17 mouse cellular contexts compared by ENCODE assay signal in genomic region chr15:78544041-78544440, GRCm38 (mm10). TPM values are rescaled to one million over a fixed set of nuclear protein-coding genes. Genes with fewer than 3 reads are reported as not detected.
DNase-seq lines count a peak whose midpoint lies in the region; ATAC-seq and TF ChIP-seq lines count a peak whose summit lies in the region.
"Had no signal": no experiment of that assay in that cellular context is flagged by ENCODE, and none has a peak within 500 bp of the region (broad histone marks: within the 10 kb centered on the region; RNA-seq: fewer than 3 reads in every experiment).

No protein-coding gene starts in this region.

- H3K4me3 ChIP-seq in hindbrain, embryonic 10.5 days: no peak overlapping the region
- no peak overlapping the region for H3K4me3 ChIP-seq in hindbrain, embryonic 11.5 days (ENCODE audit: low read depth, low read length)
- no peak overlapping the region for H3K4me3 ChIP-seq in neural tube, embryonic 15.5 days (replicated peaks)
- no peak overlapping the region for H3K4me3 ChIP-seq in forebrain, postnatal 0 days (ENCODE audit: low read depth, low read length)
- H3K4me3 ChIP-seq: embryonic facial prominence, embryonic 10.5 days; erythroblast, embryonic 14.5 days had no signal

- ATAC-seq in hindbrain, embryonic 11.5 days (ENCODE audit: low FRiP score): no peak
- no peak for ATAC-seq in neural tube, embryonic 15.5 days (ENCODE audit: low FRiP score)
- no peak for ATAC-seq in forebrain, postnatal 0 days
- ATAC-seq in megakaryocyte progenitor cell, adult 5-6 weeks (replicated peaks; ENCODE audit: poor library complexity): no peak

- no peak for DNase-seq in hindbrain, embryonic 10.5 days (ENCODE audit: low spot score)
- no peak for DNase-seq in hindbrain, embryonic 11.5 days (ENCODE audit: low spot score)
- no peak for DNase-seq in neural tube, embryonic 10.5 days (ENCODE audit: extremely low spot score, low spot score)
- DNase-seq in forebrain, postnatal 0 days: no peak
- DNase-seq in urinary bladder, postnatal 36 days (ENCODE audit: low spot score in 2 of 2): no peak
- DNase-seq: heart, adult 18-20 months; lung, embryonic 14.5 days; thymus, postnatal 4 days had no signal

- H3K4me1 ChIP-seq in hindbrain, embryonic 10.5 days (replicated peaks): peaks cover 30% of the 10 kb centered on the region
- peaks cover 5% of the 10 kb centered on the region for H3K4me1 ChIP-seq in hindbrain, embryonic 11.5 days (replicated peaks; ENCODE audit: control insufficient read depth, insufficient read depth, low read length)
- peaks cover 28% of the 10 kb centered on the region for H3K4me1 ChIP-seq in neural tube, embryonic 15.5 days
- peaks cover 19% of the 10 kb centered on the region for H3K4me1 ChIP-seq in forebrain, postnatal 0 days (ENCODE audit: insufficient read depth)

- H3K9ac ChIP-seq in hindbrain, embryonic 11.5 days (ENCODE audit: low read depth, low read length): no peak overlapping the region
- H3K9ac ChIP-seq in neural tube, embryonic 15.5 days (replicated peaks): no peak overlapping the region
- no peak overlapping the region for H3K9ac ChIP-seq in forebrain, postnatal 0 days
- H3K9ac ChIP-seq: lung, embryonic 14.5 days had no signal

- no peaks in the 10 kb centered on the region for H3K9me3 ChIP-seq in hindbrain, embryonic 10.5 days
- H3K9me3 ChIP-seq in hindbrain, embryonic 11.5 days (ENCODE audit: control insufficient read depth, low read length): no peaks in the 10 kb centered on the region
- no peaks in the 10 kb centered on the region for H3K9me3 ChIP-seq in neural tube, embryonic 15.5 days (replicated peaks)
- no peaks in the 10 kb centered on the region for H3K9me3 ChIP-seq in forebrain, postnatal 0 days (ENCODE audit: low read length)
- H3K9me3 ChIP-seq: embryonic facial prominence, embryonic 10.5 days had no signal

- peaks cover 51% of the 10 kb centered on the region for H3K27me3 ChIP-seq in hindbrain, embryonic 10.5 days (ENCODE audit: insufficient read depth, poor library complexity, severe bottlenecking)
- H3K27me3 ChIP-seq in hindbrain, embryonic 11.5 days (ENCODE audit: control insufficient read depth, insufficient read depth, low read length): no peaks in the 10 kb centered on the region
- peaks cover 3% of the 10 kb centered on the region; the same call in 1 of the 2 replicates for H3K27me3 ChIP-seq in neural tube, embryonic 15.5 days (replicated peaks)
- no peaks in the 10 kb centered on the region for H3K27me3 ChIP-seq in forebrain, postnatal 0 days (ENCODE audit: insufficient read depth, low read length)

- no peak for TF ChIP-seq CTCF in forebrain, postnatal 0 days (IDR thresholded peaks at IDR 0.05; ENCODE audit: low read depth)

- H3K4me2 ChIP-seq in hindbrain, embryonic 11.5 days (replicated peaks; ENCODE audit: low read depth, low read length): no peak overlapping the region
- H3K4me2 ChIP-seq in neural tube, embryonic 15.5 days: peak overlapping the region; percentile 40; the same call in 1 of the 2 replicates
- H3K4me2 ChIP-seq in forebrain, postnatal 0 days (ENCODE audit: low read depth): peak overlapping the region; percentile 47
- H3K4me2 ChIP-seq: lung, embryonic 14.5 days had no signal

- WGBS in hindbrain, embryonic 10.5 days: 79% methylated on average over 15 of the region's 15 CpGs
- 72% methylated on average over 15 of the region's 15 CpGs for WGBS in hindbrain, embryonic 11.5 days
- WGBS in neural tube, embryonic 15.5 days: 77% methylated on average over 15 of the region's 15 CpGs
- WGBS in forebrain, postnatal 0 days: 77% methylated on average over 15 of the region's 15 CpGs

- H3K36me3 ChIP-seq in hindbrain, embryonic 10.5 days: no peaks in the 10 kb centered on the region
- H3K36me3 ChIP-seq in hindbrain, embryonic 11.5 days (ENCODE audit: control insufficient read depth, insufficient read depth, low read length): no peaks in the 10 kb centered on the region
- H3K36me3 ChIP-seq in neural tube, embryonic 15.5 days: no peaks in the 10 kb centered on the region
- H3K36me3 ChIP-seq in forebrain, postnatal 0 days (ENCODE audit: insufficient read depth): no peaks in the 10 kb centered on the region
- H3K36me3 ChIP-seq: embryonic facial prominence, embryonic 10.5 days had no signal

- peak overlapping the region; percentile 50; the same call in 1 of the 2 replicates for H3K27ac ChIP-seq in hindbrain, embryonic 10.5 days
- no peak overlapping the region for H3K27ac ChIP-seq in hindbrain, embryonic 11.5 days (ENCODE audit: low read depth, low read length)
- no peak overlapping the region for H3K27ac ChIP-seq in neural tube, embryonic 15.5 days (replicated peaks)
- H3K27ac ChIP-seq in forebrain, postnatal 0 days (ENCODE audit: low read depth, low read length): no peak overlapping the region
- H3K27ac ChIP-seq: kidney, postnatal 0 days had no signal

RNA-seq across cellular contexts. Expression of gene Sstr3, which starts 0.4 kb away (rescaled TPM):
- 0.04 and 0.22 TPM in 2 replicates for polyA plus RNA-seq in hindbrain, embryonic 10.5 days (2016; fragmentation: Nextera tagmentation; extraction: Ambion mirVana)
- 0.10 and 0.22 TPM in 2 replicates for polyA plus RNA-seq in hindbrain, embryonic 11.5 days (2014; fragmentation: Nextera tagmentation; extraction: Ambion mirVana)
- 0.50 and 0.57 TPM in 2 replicates for polyA plus RNA-seq in neural tube, embryonic 15.5 days (2015; fragmentation: Nextera tagmentation; extraction: Ambion mirVana)
- 2.8 and 3.3 TPM in 2 replicates for total RNA-seq in forebrain, postnatal 0 days (2014; rRNA removed)
- polyA plus RNA-seq in forebrain, postnatal 0 days (2015; fragmentation: Nextera tagmentation; extraction: Ambion mirVana): 0.71 and 0.73 TPM in 2 replicates
- not detected in 2 replicates for total RNA-seq in megakaryocyte progenitor cell, adult 5-6 weeks (2015)
- total RNA-seq in megakaryocyte progenitor cell, adult 5-6 weeks (2017): not detected in 2 replicates
- total RNA-seq: gastrocnemius, adult 18-20 months; heart, adult 18-20 months had no signal
- polyA plus RNA-seq: C2C12; embryonic facial prominence, embryonic 10.5 days; erythroblast, embryonic 14.5 days; heart, embryonic 16.5 days; liver, adult 2 months had no signal

RNA-seq across cellular contexts. Expression of gene C1qtnf6, which starts 12.8 kb away (rescaled TPM):
- polyA plus RNA-seq in hindbrain, embryonic 10.5 days (2016; fragmentation: Nextera tagmentation; extraction: Ambion mirVana): 9.8 and 9.9 TPM in 2 replicates
- polyA plus RNA-seq in hindbrain, embryonic 11.5 days (2014; fragmentation: Nextera tagmentation; extraction: Ambion mirVana): 11.8 and 12.4 TPM in 2 replicates
- polyA plus RNA-seq in neural tube, embryonic 15.5 days (2015; fragmentation: Nextera tagmentation; extraction: Ambion mirVana): 7.7 and 12.9 TPM in 2 replicates
- 2.0 and 4.0 TPM in 2 replicates for total RNA-seq in forebrain, postnatal 0 days (2014; rRNA removed)
- polyA plus RNA-seq in forebrain, postnatal 0 days (2015; fragmentation: Nextera tagmentation; extraction: Ambion mirVana): 9.6 and 10.2 TPM in 2 replicates
- 4.8 and 5.3 TPM in 2 replicates for total RNA-seq in megakaryocyte progenitor cell, adult 5-6 weeks (2015)
- 0.30 and 0.46 TPM in 2 replicates for total RNA-seq in megakaryocyte progenitor cell, adult 5-6 weeks (2017)
- polyA plus RNA-seq: erythroblast, embryonic 14.5 days had no signal

RNA-seq across cellular contexts. Expression of gene Rac2, which starts 28.5 kb away (rescaled TPM):
- polyA plus RNA-seq in hindbrain, embryonic 10.5 days (2016; fragmentation: Nextera tagmentation; extraction: Ambion mirVana): 7.8 and 8.1 TPM in 2 replicates
- polyA plus RNA-seq in hindbrain, embryonic 11.5 days (2014; fragmentation: Nextera tagmentation; extraction: Ambion mirVana): 6.4 and 7.6 TPM in 2 replicates
- 6.7 and 77.0 TPM in 2 replicates for polyA plus RNA-seq in neural tube, embryonic 15.5 days (2015; fragmentation: Nextera tagmentation; extraction: Ambion mirVana)
- total RNA-seq in forebrain, postnatal 0 days (2014; rRNA removed): 1.1 and 1.4 TPM in 2 replicates
- polyA plus RNA-seq in forebrain, postnatal 0 days (2015; fragmentation: Nextera tagmentation; extraction: Ambion mirVana): 5.9 and 6.5 TPM in 2 replicates
- 402 and 432 TPM in 2 replicates for total RNA-seq in megakaryocyte progenitor cell, adult 5-6 weeks (2015)
- 164 and 243 TPM in 2 replicates for total RNA-seq in megakaryocyte progenitor cell, adult 5-6 weeks (2017)
- polyA plus RNA-seq: C2C12 had no signal

RNA-seq across cellular contexts. Expression of gene Il2rb, which starts 49.0 kb away (rescaled TPM):
- polyA plus RNA-seq in hindbrain, embryonic 10.5 days (2016; fragmentation: Nextera tagmentation; extraction: Ambion mirVana): not detected in 2 replicates
- not detected in 2 replicates for polyA plus RNA-seq in hindbrain, embryonic 11.5 days (2014; fragmentation: Nextera tagmentation; extraction: Ambion mirVana)
- 0.12 and 2.8 TPM in 2 replicates for polyA plus RNA-seq in neural tube, embryonic 15.5 days (2015; fragmentation: Nextera tagmentation; extraction: Ambion mirVana)
- total RNA-seq in forebrain, postnatal 0 days (2014; rRNA removed): 0.14 TPM in 1 of 2 replicates, not detected in the other
- polyA plus RNA-seq in forebrain, postnatal 0 days (2015; fragmentation: Nextera tagmentation; extraction: Ambion mirVana): 0.03 and 0.22 TPM in 2 replicates
- 0.54 TPM in 2 replicates for total RNA-seq in megakaryocyte progenitor cell, adult 5-6 weeks (2015)
- 0.04 and 0.10 TPM in 2 replicates for total RNA-seq in megakaryocyte progenitor cell, adult 5-6 weeks (2017)
- total RNA-seq: gastrocnemius, adult 18-20 months had no signal
- polyA plus RNA-seq: embryonic facial prominence, embryonic 10.5 days had no signal

RNA-seq across cellular contexts. Expression of gene Cyth4, which starts 52.8 kb away (rescaled TPM):
- polyA plus RNA-seq in hindbrain, embryonic 10.5 days (2016; fragmentation: Nextera tagmentation; extraction: Ambion mirVana): 4.9 and 8.1 TPM in 2 replicates
- 2.1 and 4.4 TPM in 2 replicates for polyA plus RNA-seq in hindbrain, embryonic 11.5 days (2014; fragmentation: Nextera tagmentation; extraction: Ambion mirVana)
- polyA plus RNA-seq in neural tube, embryonic 15.5 days (2015; fragmentation: Nextera tagmentation; extraction: Ambion mirVana): 7.3 and 13.2 TPM in 2 replicates
- total RNA-seq in forebrain, postnatal 0 days (2014; rRNA removed): 5.5 and 9.8 TPM in 2 replicates
- 3.9 and 5.5 TPM in 2 replicates for polyA plus RNA-seq in forebrain, postnatal 0 days (2015; fragmentation: Nextera tagmentation; extraction: Ambion mirVana)
- total RNA-seq in megakaryocyte progenitor cell, adult 5-6 weeks (2015): 34.6 and 45.8 TPM in 2 replicates
- total RNA-seq in megakaryocyte progenitor cell, adult 5-6 weeks (2017): 74.9 and 87.2 TPM in 2 replicates
